Mouse (Mus musculus) cortical plate, adult 2 months (tissue): ENCODE measurements around the gene Prex1. TPM values are rescaled to one million over a fixed set of nuclear protein-coding genes. Genes with fewer than 3 reads are reported as not detected.

Source experiments
- H3K27ac ChIP-seq: fragments of 200-500 bp; 2 replicates; pipeline ENCODE4 v1.5.1; 2012; ENCODE audit warnings: low read length, control low read depth, inconsistent platforms; ENCODE audit not compliant: insufficient read depth
- H3K4me1 ChIP-seq: fragments of 200-500 bp; 2 replicates; pipeline ENCODE4 v1.6.1; 2011; ENCODE audit warnings: low read length; ENCODE audit not compliant: control insufficient read depth, insufficient read depth
- H3K4me3 ChIP-seq: fragments of 200-500 bp; 2 replicates; pipeline ENCODE4 v1.5.1; 2011; ENCODE audit warnings: mild to moderate bottlenecking, low read length, control low read depth; ENCODE audit not compliant: insufficient read depth
- CTCF ChIP-seq: fragments of 200-500 bp; IDR thresholded peaks from 2 replicates; pipeline ENCODE4 v1.5.1; 2011; ENCODE audit warnings: mild to moderate bottlenecking, control low read depth, low read length; ENCODE audit not compliant: insufficient read depth; ENCODE audit errors: extremely low read depth
- POLR2A ChIP-seq: fragments of 200-500 bp; IDR thresholded peaks from 2 replicates; pipeline ENCODE4 v1.6.1; 2011; ENCODE audit warnings: mild to moderate bottlenecking, low read length, control low read depth; ENCODE audit not compliant: insufficient read depth; ENCODE audit errors: extremely low read depth
- polyA plus RNA-seq: library from polyadenylated mRNA; depleted of rRNA; stranded (reverse); fragments of >200 nt; gene quantifications from 2 replicates; pipeline ENCODE4 v1.2.3, GENCODE M21; 2012

Prex1 gene
- polyA plus RNA-seq, 1 experiment = 83.3 TPM

- H3K27ac ChIP-seq = peak overlapping the region; percentile 36
- TF ChIP-seq CTCF (no peak), POLR2A (no peak)
- peaks cover 9% of the 10 kb centered on the region for H3K4me1 ChIP-seq
- H3K4me3 ChIP-seq = no peak overlapping the region
These were observed 14.6 kb upstream of the Prex1 start for GRCm38 (mm10) chr2:166728261-166728680.

DNA sequence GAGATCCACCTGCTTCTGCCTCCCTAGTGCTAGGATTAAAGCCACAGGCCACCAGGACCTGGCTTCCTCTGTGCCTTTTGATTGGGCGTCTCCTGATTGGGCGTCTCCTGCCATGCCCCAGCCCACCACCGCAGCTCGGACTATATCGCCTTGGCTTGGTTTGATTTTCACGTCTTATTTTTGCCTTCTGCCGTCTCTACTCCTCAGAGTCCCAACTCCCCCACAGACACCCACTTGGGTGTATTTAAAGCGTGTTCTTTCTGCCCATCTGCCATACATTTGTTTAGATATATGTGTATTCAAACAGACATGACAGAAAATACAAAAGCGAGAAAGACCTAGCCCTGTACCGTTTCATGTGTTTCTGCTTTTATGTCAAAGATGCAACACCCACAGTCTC, 14.2 kb upstream of the Prex1 start:
- Histone ChIP-seq H3K4me1 (peaks cover 9% of the 10 kb centered on the region), H3K27ac (peak overlapping the region; percentile 52), H3K4me3 (no peak overlapping the region)
- TF ChIP-seq POLR2A (no peak), CTCF (no peak)

GRCm38 (mm10) chr2:166726891-166727290, 13.3 kb upstream of the Prex1 start:
- Histone ChIP-seq H3K4me3 (no peak overlapping the region), H3K27ac (no peak overlapping the region), H3K4me1 (peaks cover 9% of the 10 kb centered on the region)
- no peak for TF ChIP-seq POLR2A
- no peak for TF ChIP-seq CTCF

- Histone ChIP-seq H3K4me3 (no peak overlapping the region), H3K4me1 (peaks cover 4% of the 10 kb centered on the region; the same call in 1 of the 2 replicates), H3K27ac (no peak overlapping the region)
- TF ChIP-seq POLR2A (no peak), CTCF (no peak)
These were observed 6.8 kb upstream of the Prex1 start for GRCm38 (mm10) chr2:166720416-166720815.

DNA sequence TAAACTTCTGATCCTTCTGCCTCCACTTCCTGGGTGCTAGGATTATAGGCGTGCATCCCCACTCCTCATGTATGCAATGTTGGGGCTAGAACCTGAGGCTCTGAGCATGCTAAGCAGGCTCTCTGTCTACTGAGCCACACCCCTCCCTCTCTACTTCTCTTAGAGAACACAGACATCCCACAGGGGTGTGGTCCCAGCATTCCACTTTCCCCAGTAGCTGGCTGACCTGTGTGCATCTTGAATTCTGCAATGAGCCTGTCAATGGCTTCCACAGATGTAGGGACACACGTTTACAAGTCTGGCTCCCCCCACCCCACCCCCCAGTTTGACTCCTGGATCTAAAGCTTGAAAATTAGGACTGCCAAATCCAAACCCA, 6.3 kb upstream of the Prex1 start:
- H3K4me3 ChIP-seq = no peak overlapping the region
- peaks cover 4% of the 10 kb centered on the region; the same call in 1 of the 2 replicates for H3K4me1 ChIP-seq
- no peak overlapping the region for H3K27ac ChIP-seq
- TF ChIP-seq POLR2A (no peak), CTCF (no peak)

DNA sequence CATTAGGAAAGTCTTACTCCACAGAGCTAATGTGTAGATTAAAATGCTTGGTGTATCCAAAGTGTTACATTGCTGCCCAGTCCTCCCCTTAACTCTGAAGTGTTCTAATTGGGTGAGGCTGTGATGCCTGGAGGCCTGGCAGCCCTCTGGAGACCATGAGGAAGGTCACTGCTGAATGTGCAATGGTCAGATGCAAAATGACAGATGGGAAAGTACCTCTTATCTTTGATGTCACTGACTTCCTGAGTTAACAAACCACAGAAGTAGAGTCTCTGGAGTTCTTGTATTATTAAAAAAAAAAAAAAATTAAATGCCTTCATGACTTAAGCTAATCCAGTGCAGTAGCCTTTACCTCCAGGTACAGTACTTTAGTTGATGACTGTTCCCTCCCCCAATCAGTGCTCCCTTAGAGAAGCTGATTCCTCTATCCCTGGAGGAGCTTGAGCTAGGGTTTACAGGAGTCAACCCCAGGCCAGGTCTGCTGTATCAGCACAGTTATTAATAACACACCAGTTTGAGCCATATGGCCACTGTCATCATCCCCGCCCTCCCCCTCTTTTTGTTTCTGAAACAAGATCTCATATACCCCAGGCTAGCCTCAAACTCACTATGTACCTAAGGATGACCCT, 5.8 kb upstream of the Prex1 start:
- Histone ChIP-seq H3K4me3 (no peak overlapping the region), H3K4me1 (peaks cover 4% of the 10 kb centered on the region; the same call in 1 of the 2 replicates), H3K27ac (no peak overlapping the region)
- TF ChIP-seq POLR2A = no peak
- TF ChIP-seq CTCF = no peak

GRCm38 (mm10) chr2:166716067-166716466, 2.4 kb upstream of the Prex1 start:
- TF ChIP-seq CTCF = no peak
- TF ChIP-seq POLR2A = no peak

DNA sequence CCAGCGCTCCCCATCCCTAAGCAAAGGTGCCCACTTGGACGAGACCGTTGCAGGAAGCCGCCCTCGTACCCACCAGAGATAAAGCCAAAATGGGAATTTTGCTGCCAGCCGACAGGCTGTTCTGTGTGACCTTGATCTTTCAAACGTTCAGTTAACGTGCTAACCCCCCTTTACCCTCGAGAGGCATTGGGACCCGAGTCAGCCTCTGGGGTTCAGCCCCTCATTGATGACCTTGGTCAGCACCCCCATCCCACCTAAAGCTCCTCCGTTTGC, 731 bp upstream of the Prex1 start:
- no peak for TF ChIP-seq CTCF
- no peak for TF ChIP-seq POLR2A
- peaks cover 6% of the 10 kb centered on the region for H3K4me1 ChIP-seq
- H3K27ac ChIP-seq = no peak overlapping the region
- peak overlapping the region; percentile 83 for H3K4me3 ChIP-seq

More at GRCm38 (mm10) chr2:166716067-166716466, 2.4 kb upstream of the Prex1 start:
- H3K27ac ChIP-seq = no peak overlapping the region
- H3K4me3 ChIP-seq = no peak overlapping the region
- peaks cover 4% of the 10 kb centered on the region; the same call in 1 of the 2 replicates for H3K4me1 ChIP-seq

GRCm38 (mm10) chr2:166712801-166713689, 587 bp downstream of the Prex1 start:
- peaks cover 7% of the 10 kb centered on the region for H3K4me1 ChIP-seq
- no peak for TF ChIP-seq POLR2A
- no peak for TF ChIP-seq CTCF
- peak overlapping the region; percentile 83 for H3K27ac ChIP-seq
- H3K4me3 ChIP-seq = peak overlapping the region; percentile 83

DNA sequence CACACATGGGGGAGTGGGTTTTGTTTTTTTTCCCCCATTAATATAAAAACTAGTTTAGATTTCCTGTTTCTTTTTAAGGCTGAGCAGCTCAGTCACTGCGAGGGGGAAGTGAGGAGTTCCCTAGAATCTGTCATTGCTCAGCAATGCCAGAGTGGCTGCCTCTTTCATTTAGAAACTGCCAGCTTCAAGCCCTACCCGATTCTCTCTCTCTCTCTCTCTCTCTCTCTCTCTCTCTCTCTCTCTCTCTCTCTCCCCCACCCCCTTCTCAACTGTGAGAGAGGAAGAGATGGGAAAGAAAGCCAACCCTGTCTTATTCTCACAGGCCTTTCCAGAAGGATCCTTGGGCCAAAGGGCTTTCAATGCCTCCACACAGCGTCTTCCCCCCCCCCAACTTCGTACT, 1.3 kb downstream of the Prex1 start:
- TF ChIP-seq POLR2A (no peak), CTCF (no peak)
- Histone ChIP-seq H3K27ac (0 out of 2 replicates have a peak overlapping the region, but pooled peaks have one; percentile 16), H3K4me3 (peak overlapping the region; percentile 83), H3K4me1 (peaks cover 4% of the 10 kb centered on the region)
